Mouse (Mus musculus) cerebellum, adult 11 months (tissue): ENCODE results near the gene BC107364.
"Not testable (repeated sequence)": the region's sequence is repeated elsewhere in the genome, so short reads cannot be mapped to it uniquely, and the experiment has no call there.

Source experiments
- DNase-seq: peaks from one replicate; pipeline ENCODE4 v3.0.0; 2022

Gene BC107364

GRCm38 (mm10) chr3:96452262-96452661, at the start of gene BC107364:
BC107364 (minus strand) TSS chr3:96452306.
- DNase-seq, result not testable (repeated sequence)

- DNase-seq, result peak; percentile 81
These were observed 49.4 kb upstream of the BC107364 start for GRCm38 (mm10) chr3:96501391-96502115.

- peak; percentile 83 for DNase-seq
These were observed 48.7 kb upstream of the BC107364 start for GRCm38 (mm10) chr3:96500691-96501265.

- peak; percentile 92 for DNase-seq
These were observed 48.1 kb upstream of the BC107364 start for GRCm38 (mm10) chr3:96500289-96500621.

- DNase-seq, result peak; percentile 78
These were observed 47.6 kb upstream of the BC107364 start for GRCm38 (mm10) chr3:96499481-96500288.

- no peak for DNase-seq
These were observed 46.6 kb upstream of the BC107364 start for GRCm38 (mm10) chr3:96498476-96499245.

- DNase-seq, result peak; percentile 80
These were observed 45.4 kb upstream of the BC107364 start for GRCm38 (mm10) chr3:96497451-96498028.

- not testable (repeated sequence) for DNase-seq
These were observed 44.6 kb upstream of the BC107364 start for GRCm38 (mm10) chr3:96496620-96497275.

GRCm38 (mm10) chr3:96496216-96496615, 44.1 kb upstream of the BC107364 start:
- DNase-seq, result no peak

GRCm38 (mm10) chr3:96495490-96496210, 43.5 kb upstream of the BC107364 start:
- no peak for DNase-seq

- no peak for DNase-seq
These were observed 42.8 kb upstream of the BC107364 start for GRCm38 (mm10) chr3:96494912-96495311.

GRCm38 (mm10) chr3:96494456-96494855, 42.4 kb upstream of the BC107364 start:
- DNase-seq, result not testable (repeated sequence)

GRCm38 (mm10) chr3:96489636-96490035, 37.5 kb upstream of the BC107364 start:
- not testable (repeated sequence) for DNase-seq

GRCm38 (mm10) chr3:96488907-96489629, 37.0 kb upstream of the BC107364 start:
- not testable (repeated sequence) for DNase-seq

- DNase-seq, result not testable (repeated sequence)
These were observed 36.3 kb upstream of the BC107364 start for GRCm38 (mm10) chr3:96488290-96488906.

- peak; percentile 53 for DNase-seq
These were observed 35.6 kb upstream of the BC107364 start for GRCm38 (mm10) chr3:96487596-96488289.

GRCm38 (mm10) chr3:96486828-96487559, 34.9 kb upstream of the BC107364 start:
- not testable (repeated sequence) for DNase-seq

GRCm38 (mm10) chr3:96486064-96486827, 34.1 kb upstream of the BC107364 start:
- DNase-seq, result not testable (repeated sequence)
